Mouse (Mus musculus) thymus, adult 2 months (tissue): ENCODE results near the gene Aire.

Experiments
- CTCF ChIP-seq: fragments of 200-500 bp; IDR thresholded peaks from 2 replicates; pipeline ENCODE4 v1.5.1; 2012; ENCODE audit warnings: mild to moderate bottlenecking, control low read depth, low read length, moderate library complexity, borderline replicate concordance; ENCODE audit not compliant: control insufficient read depth, poor library complexity, insufficient read depth; ENCODE audit errors: extremely low read depth
- POLR2A ChIP-seq: fragments of 200-500 bp; IDR thresholded peaks from 2 replicates; pipeline ENCODE4 v1.6.1; 2012; ENCODE audit warnings: mild to moderate bottlenecking, low read length, control low read depth, moderate library complexity; ENCODE audit not compliant: control insufficient read depth, poor library complexity, insufficient read depth; ENCODE audit errors: extremely low read depth

- TF ChIP-seq CTCF (no peak), POLR2A (no peak)
These were observed 42.3 kb upstream of the Aire start for GRCm38 (mm10) chr10:78085711-78086110.
